Mouse (Mus musculus): ENCODE data around the gene Mdfic.
"Not testable (repeated sequence)": the region's sequence is repeated elsewhere in the genome, so short reads cannot be mapped to it uniquely, and the experiment has no call there.

The Mdfic gene

GRCm38 (mm10) chr6:15720461-15720817, at the start of gene Mdfic:
TSS of gene Mdfic (plus strand) at chr6:15720661.
- no peak for DNase-seq (ENCODE audit: low read depth, low spot score)

GRCm38 (mm10) chr6:15671364-15671763, 49.1 kb upstream of the Mdfic start:
- no peak for DNase-seq (ENCODE audit: low read depth, low spot score)

GRCm38 (mm10) chr6:15710080-15710479, 10.4 kb upstream of the Mdfic start:
- no peak for DNase-seq (ENCODE audit: low read depth, low spot score)

- DNase-seq (ENCODE audit: low read depth, low spot score): no peak
Observed at GRCm38 (mm10) chr6:15710706-15711105, 9.8 kb upstream of the Mdfic start.

GRCm38 (mm10) chr6:15712860-15713385, 7.5 kb upstream of the Mdfic start:
- no peak for DNase-seq (ENCODE audit: low read depth, low spot score)

GRCm38 (mm10) chr6:15714036-15714435, 6.4 kb upstream of the Mdfic start:
- DNase-seq (ENCODE audit: low read depth, low spot score): not testable (repeated sequence)

- no peak for DNase-seq (ENCODE audit: low read depth, low spot score)
Observed at GRCm38 (mm10) chr6:15714996-15715844, 5.2 kb upstream of the Mdfic start.

GRCm38 (mm10) chr6:15719919-15720318, 542 bp upstream of the Mdfic start:
- DNase-seq (ENCODE audit: low read depth, low spot score): no peak

GRCm38 (mm10) chr6:15720818-15721715, 606 bp downstream of the Mdfic start:
- no peak for DNase-seq (ENCODE audit: low read depth, low spot score)

- no peak for DNase-seq (ENCODE audit: low read depth, low spot score)
Observed at GRCm38 (mm10) chr6:15721716-15722031, 1.2 kb downstream of the Mdfic start.

- DNase-seq (ENCODE audit: low read depth, low spot score): not testable (repeated sequence)
Observed at GRCm38 (mm10) chr6:15722631-15723030, 2.2 kb downstream of the Mdfic start.

- DNase-seq (ENCODE audit: low read depth, low spot score): no peak
Observed at GRCm38 (mm10) chr6:15724304-15724703, 3.8 kb downstream of the Mdfic start.

- DNase-seq (ENCODE audit: low read depth, low spot score): no peak
Observed at GRCm38 (mm10) chr6:15726422-15726821, 6.0 kb downstream of the Mdfic start.

- no peak for DNase-seq (ENCODE audit: low read depth, low spot score)
Observed at GRCm38 (mm10) chr6:15727681-15728410, 7.4 kb downstream of the Mdfic start.

- no peak for DNase-seq (ENCODE audit: low read depth, low spot score)
Observed at GRCm38 (mm10) chr6:15728844-15729577, 8.6 kb downstream of the Mdfic start.

GRCm38 (mm10) chr6:15730258-15730657, 9.8 kb downstream of the Mdfic start:
- DNase-seq (ENCODE audit: low read depth, low spot score): no peak

- no peak for DNase-seq (ENCODE audit: low read depth, low spot score)
Observed at GRCm38 (mm10) chr6:15730666-15731065, 10.2 kb downstream of the Mdfic start.

GRCm38 (mm10) chr6:15731452-15731851, 11.0 kb downstream of the Mdfic start:
- no peak for DNase-seq (ENCODE audit: low read depth, low spot score)

GRCm38 (mm10) chr6:15737312-15737911, 17.0 kb downstream of the Mdfic start:
- no peak for DNase-seq (ENCODE audit: low read depth, low spot score)

GRCm38 (mm10) chr6:15738331-15738943, 18.0 kb downstream of the Mdfic start:
- DNase-seq (ENCODE audit: low read depth, low spot score): no peak
